Mouse (Mus musculus): ENCODE data around the gene Gm11549. TPM values are rescaled to one million over a fixed set of nuclear protein-coding genes. Genes with fewer than 3 reads are reported as not detected.

Gene Gm11549
- total and polyA plus RNA-seq, 3 experiments = not detected

GRCm38 (mm10) chr3:36486881-36487280 is 34.7 kb downstream of the Gm11549 start:
- DNase-seq (ENCODE audit: extremely low read depth) = no peak
- no peaks in the 10 kb centered on the region for H3K36me3 ChIP-seq (replicated peaks in 1 of 2; ENCODE audit: control insufficient read depth in 1 of 2, insufficient read depth in 1 of 2, low read length in 1 of 2)
- dilution Hi-C loops (cut with MboI; ENCODE audit: extremely low pct_ligation_motif_present, extremely low pct_unique_long_range_greater_than_20kb, low sequenced_read_pairs) = no loop called here

GRCm38 (mm10) chr3:36486176-36486575 is 35.4 kb downstream of the Gm11549 start:
- Histone ChIP-seq H3K4me3 (replicated peaks in 1 of 3; ENCODE audit: low read depth in 2 of 3, low read length in 2 of 3, poor library complexity in 1 of 3) (no peak overlapping the region), H3K4me2 (ENCODE audit: insufficient read depth, low read depth, poor library complexity, severe bottlenecking) (no peak overlapping the region), H3K36me3 (replicated peaks in 1 of 2; ENCODE audit: control insufficient read depth in 1 of 2, insufficient read depth in 1 of 2, low read length in 1 of 2) (no peaks in the 10 kb centered on the region), H3K79me2 (replicated peaks; ENCODE audit: control insufficient read depth, extremely low read depth, insufficient read depth, poor library complexity, severe bottlenecking) (no peaks in the 10 kb centered on the region), H3K9ac (ENCODE audit: insufficient read depth, low read depth) (no peak overlapping the region), H3K27me3 (replicated peaks) (no peaks in the 10 kb centered on the region), H3K4me1 (ENCODE audit: control insufficient read depth in 1 of 2, insufficient read depth in 2 of 2) (peaks cover 16 to 37% of the 10 kb centered on the region in 2 experiments), H3K27ac (ENCODE audit: insufficient read depth, low read depth) (no peak overlapping the region), H3K9me3 (replicated peaks; ENCODE audit: low read length) (peaks cover 6% of the 10 kb centered on the region)
- DNase-seq (ENCODE audit: extremely low read depth) = no peak
- dilution Hi-C loops (cut with MboI; ENCODE audit: extremely low pct_ligation_motif_present, extremely low pct_unique_long_range_greater_than_20kb, low sequenced_read_pairs) (no loop called here), in situ Hi-C loops (cut with MboI; ENCODE audit: low pct_ligation_motif_present, low pct_unique_long_range_greater_than_20kb, low sequenced_read_pairs) (no loop called here)
- TF ChIP-seq HCFC1 (IDR thresholded peaks at IDR 0.05; ENCODE audit: low read depth, low read length) (no peak), E2F4 (IDR thresholded peaks at IDR 0.05; ENCODE audit: insufficient replicate concordance, low read depth, low read length) (no peak), MYC (IDR thresholded peaks at IDR 0.05; ENCODE audit: low read depth, low read length) (no peak), USF1 (IDR thresholded peaks at IDR 0.05; ENCODE audit: low read depth, low read length) (no peak), GABPA (IDR thresholded peaks at IDR 0.05; ENCODE audit: insufficient replicate concordance, low read depth, low read length) (no peak), NRF1 (IDR thresholded peaks at IDR 0.05; ENCODE audit: low read depth, low read length) (no peak), MAFK (IDR thresholded peaks at IDR 0.05; ENCODE audit: insufficient replicate concordance, low read length) (no peak), SIN3A (IDR thresholded peaks at IDR 0.05; ENCODE audit: low read length) (no peak), CTCF (conservative IDR thresholded peaks at IDR 0.05 in 1 of 2, IDR thresholded peaks at IDR 0.05 in 1 of 2; ENCODE audit: low read depth in 2 of 2, low read length in 2 of 2) (no peak), POLR2AphosphoS2 (IDR thresholded peaks at IDR 0.05; ENCODE audit: low read depth, low read length) (no peak), KAT2A (IDR thresholded peaks at IDR 0.05; ENCODE audit: insufficient replicate concordance, low read length) (no peak), CHD1 (IDR thresholded peaks at IDR 0.05; ENCODE audit: low read depth, low read length) (no peak), IRF4 (IDR thresholded peaks at IDR 0.05; ENCODE audit: low read depth, low read length) (no peak), JUN (IDR thresholded peaks at IDR 0.05; ENCODE audit: insufficient read depth, low read depth, low read length) (no peak), NELFE (IDR thresholded peaks at IDR 0.05; ENCODE audit: low read depth, low read length) (no peak), BHLHE40 (IDR thresholded peaks at IDR 0.05; ENCODE audit: low read depth, low read length) (no peak), EP300 (IDR thresholded peaks at IDR 0.05; ENCODE audit: low read length) (no peak), MAX (IDR thresholded peaks at IDR 0.05; ENCODE audit: low read length) (no peak)

More at GRCm38 (mm10) chr3:36486881-36487280, 34.7 kb downstream of the Gm11549 start:
- TF ChIP-seq JUND (conservative IDR thresholded peaks at IDR 0.05; ENCODE audit: low read depth, low read length) (no peak), MAZ (IDR thresholded peaks at IDR 0.05; ENCODE audit: low read depth, low read length) (no peak), CHD1 (IDR thresholded peaks at IDR 0.05; ENCODE audit: low read depth, low read length) (no peak), MAFK (IDR thresholded peaks at IDR 0.05; ENCODE audit: insufficient replicate concordance, low read length) (no peak), PAX5 (IDR thresholded peaks at IDR 0.05; ENCODE audit: low read length) (no peak), TBP (conservative IDR thresholded peaks at IDR 0.05; ENCODE audit: low read depth, low read length) (no peak), E2F4 (IDR thresholded peaks at IDR 0.05; ENCODE audit: insufficient replicate concordance, low read depth, low read length) (no peak), MXI1 (IDR thresholded peaks at IDR 0.05; ENCODE audit: low read depth, low read length) (no peak), NELFE (IDR thresholded peaks at IDR 0.05; ENCODE audit: low read depth, low read length) (no peak), POLR2AphosphoS2 (IDR thresholded peaks at IDR 0.05; ENCODE audit: low read depth, low read length) (no peak), USF1 (IDR thresholded peaks at IDR 0.05; ENCODE audit: low read depth, low read length) (no peak), POLR2A (IDR thresholded peaks at IDR 0.05; ENCODE audit: low read depth, low read length) (no peak), GABPA (IDR thresholded peaks at IDR 0.05; ENCODE audit: insufficient replicate concordance, low read depth, low read length) (no peak), ELF1 (IDR thresholded peaks at IDR 0.05; ENCODE audit: low read depth, low read length) (no peak)
- Histone ChIP-seq H3K9me3 (replicated peaks; ENCODE audit: low read length) (peaks cover 8% of the 10 kb centered on the region), H3K4me1 (ENCODE audit: control insufficient read depth in 1 of 2, insufficient read depth in 2 of 2) (peaks cover 14 to 30% of the 10 kb centered on the region in 2 experiments), H3K79me2 (replicated peaks; ENCODE audit: control insufficient read depth, extremely low read depth, insufficient read depth, poor library complexity, severe bottlenecking) (no peaks in the 10 kb centered on the region), H3K27ac (ENCODE audit: insufficient read depth, low read depth) (no peak overlapping the region), H3K9ac (ENCODE audit: insufficient read depth, low read depth) (no peak overlapping the region), H3K4me2 (ENCODE audit: insufficient read depth, low read depth, poor library complexity, severe bottlenecking) (no peak overlapping the region), H3K27me3 (replicated peaks) (no peaks in the 10 kb centered on the region), H3K4me3 (replicated peaks in 1 of 3; ENCODE audit: low read depth in 2 of 3, low read length in 2 of 3, poor library complexity in 1 of 3) (no peak overlapping the region)
- in situ Hi-C loops (cut with MboI; ENCODE audit: low pct_ligation_motif_present, low pct_unique_long_range_greater_than_20kb, low sequenced_read_pairs) = no loop called here

Data from CH12.LX (cell line).